Mouse (Mus musculus) heart, embryonic 12.5 days (tissue): ENCODE measurements around the gene Arl3. TPM values are rescaled to one million over a fixed set of nuclear protein-coding genes. Genes with fewer than 3 reads are reported as not detected.

Source experiments
- ATAC-seq: fragments of 200-750 bp; cut with Nextera tagmentation; 2 replicates; pipeline ENCODE4 v1.8.0; 2017; ENCODE audit warnings: moderate TSS enrichment, moderate library complexity; ENCODE audit not compliant: insufficient number of reproducible peaks, low FRiP score
- H3K27ac ChIP-seq: fragments of 300-500 bp; sonication (generic); 2 replicates; pipeline ENCODE4 v1.5.1; 2016; ENCODE audit warnings: mild to moderate bottlenecking, moderate library complexity; ENCODE audit not compliant: poor library complexity, severe bottlenecking
- H3K27me3 ChIP-seq: fragments of 300-500 bp; sonication (generic); replicated peaks from 2 replicates; pipeline ENCODE4 v1.6.1; 2016; ENCODE audit warnings: mild to moderate bottlenecking, moderate library complexity
- H3K36me3 ChIP-seq: fragments of 300-500 bp; sonication (generic); 2 replicates; pipeline ENCODE4 v1.6.1; 2016; ENCODE audit warnings: mild to moderate bottlenecking, moderate library complexity
- H3K4me1 ChIP-seq: fragments of 300-500 bp; sonication (generic); replicated peaks from 2 replicates; pipeline ENCODE4 v1.6.1; 2016; ENCODE audit warnings: mild to moderate bottlenecking
- H3K4me2 ChIP-seq: fragments of 300-500 bp; sonication (generic); 2 replicates; pipeline ENCODE4 v1.6.1; 2016; ENCODE audit warnings: mild to moderate bottlenecking, moderate library complexity
- H3K4me3 ChIP-seq: fragments of 300-500 bp; sonication (generic); 2 replicates; pipeline ENCODE4 v1.5.1; 2016; ENCODE audit warnings: mild to moderate bottlenecking
- H3K9ac ChIP-seq: fragments of 300-500 bp; sonication (generic); 2 replicates; pipeline ENCODE4 v1.6.1; 2016; ENCODE audit warnings: mild to moderate bottlenecking, moderate library complexity
- H3K9me3 ChIP-seq: fragments of 300-500 bp; sonication (generic); replicated peaks from 2 replicates; pipeline ENCODE4 v1.6.1; 2016; ENCODE audit warnings: mild to moderate bottlenecking, moderate library complexity
- WGBS: fragments of 180-500 bp; shearing (Covaris S2); methylation state at CpG from one replicate; pipeline ENCODE4 v1.1.7; 2016; 5-methylcytosine and 5-hydroxymethylcytosine counted together
- polyA plus RNA-seq: library from polyadenylated mRNA; unstranded; fragments of >200 nt; fragmentation: Nextera tagmentation; extraction: Ambion mirVana; gene quantifications from 2 replicates; pipeline ENCODE4 v1.2.1, GENCODE M21; 2016

The Arl3 gene
- polyA plus RNA-seq, 1 experiment from 2014 or later, result 94.4 TPM

DNA sequence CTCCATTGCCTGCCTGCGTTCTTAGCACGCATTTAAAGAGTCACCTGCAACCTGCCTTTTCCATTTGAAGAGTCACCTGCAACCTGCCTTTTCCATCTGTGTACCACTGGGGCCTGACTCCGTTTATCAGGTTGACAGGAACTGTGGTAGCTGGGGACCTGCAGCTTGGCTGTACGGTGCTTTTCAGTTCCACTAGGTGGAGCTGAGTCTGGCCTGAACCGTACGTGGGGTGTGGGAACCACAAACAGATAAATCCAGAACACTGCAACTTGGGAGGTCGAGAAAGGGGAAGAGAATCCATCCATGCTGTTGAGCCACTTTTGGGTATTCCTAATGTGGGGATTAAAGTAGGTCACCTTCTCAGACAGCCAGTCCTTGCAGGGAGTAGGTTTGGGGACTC is 34.4 kb upstream of the Arl3 start:
- WGBS, result 38% methylated on average over 7 of the region's 7 CpGs
- no peak overlapping the region for H3K9ac ChIP-seq
- no peak for ATAC-seq
- no peak overlapping the region for H3K4me2 ChIP-seq
- peaks cover 30% of the 10 kb centered on the region for H3K4me1 ChIP-seq
- no peak overlapping the region for H3K27ac ChIP-seq
- H3K36me3 ChIP-seq, result peaks cover 39% of the 10 kb centered on the region
- no peaks in the 10 kb centered on the region for H3K27me3 ChIP-seq
- H3K9me3 ChIP-seq, result no peaks in the 10 kb centered on the region
- H3K4me3 ChIP-seq, result no peak overlapping the region

DNA sequence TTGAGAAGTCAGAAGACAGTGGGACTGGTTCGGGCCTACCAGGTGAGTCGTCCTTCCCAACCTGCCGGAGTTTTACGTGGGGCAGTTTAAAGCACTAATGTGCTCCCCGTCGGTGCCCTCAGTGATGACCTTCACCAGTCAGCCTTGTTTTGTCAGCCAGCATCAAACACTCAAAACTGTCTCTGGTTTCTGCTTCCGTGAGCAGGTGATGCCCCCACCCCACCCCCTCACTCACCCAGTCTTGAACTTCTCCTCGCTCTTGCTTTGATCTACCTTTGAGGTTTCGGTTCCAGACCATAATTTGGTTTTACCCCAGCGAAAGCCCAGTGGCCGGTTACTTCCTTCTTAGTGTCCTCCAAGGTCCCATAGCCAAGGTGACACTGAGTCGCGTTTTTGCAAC is 33.7 kb upstream of the Arl3 start:
- no peak overlapping the region for H3K4me3 ChIP-seq
- H3K27me3 ChIP-seq, result no peaks in the 10 kb centered on the region
- no peaks in the 10 kb centered on the region for H3K9me3 ChIP-seq
- no peak overlapping the region for H3K9ac ChIP-seq
- 91% methylated on average over 13 of the region's 13 CpGs for WGBS
- ATAC-seq, result no peak
- peaks cover 34% of the 10 kb centered on the region for H3K4me1 ChIP-seq
- peaks cover 39% of the 10 kb centered on the region for H3K36me3 ChIP-seq
- H3K27ac ChIP-seq, result no peak overlapping the region
- no peak overlapping the region for H3K4me2 ChIP-seq

DNA sequence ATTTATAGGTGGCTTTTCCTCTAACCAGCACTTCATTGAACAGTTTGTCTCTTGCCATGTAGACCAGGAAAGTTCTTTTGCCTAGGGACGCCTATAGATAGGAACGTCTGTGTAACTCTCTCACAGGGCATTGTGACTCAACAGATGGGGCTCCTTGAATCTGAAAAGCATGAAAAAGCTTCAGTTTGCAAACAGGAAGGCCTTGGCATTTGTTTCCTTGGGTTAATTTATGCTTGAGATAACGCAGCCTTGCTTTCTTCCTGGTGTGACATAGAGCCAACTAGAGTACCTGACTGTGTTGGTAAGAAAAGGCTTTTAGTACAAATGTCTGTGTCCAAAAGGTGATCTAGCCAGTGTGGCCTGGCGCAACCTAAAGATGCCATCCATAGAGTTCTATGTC is 29.4 kb upstream of the Arl3 start:
- peaks cover 27% of the 10 kb centered on the region for H3K36me3 ChIP-seq
- H3K4me3 ChIP-seq, result no peak overlapping the region
- H3K9me3 ChIP-seq, result no peaks in the 10 kb centered on the region
- no peak overlapping the region for H3K27ac ChIP-seq
- H3K4me1 ChIP-seq, result peaks cover 31% of the 10 kb centered on the region
- H3K9ac ChIP-seq, result no peak overlapping the region
- 81% methylated on average over 4 of the region's 4 CpGs for WGBS
- no peak for ATAC-seq
- H3K4me2 ChIP-seq, result no peak overlapping the region
- no peaks in the 10 kb centered on the region for H3K27me3 ChIP-seq

DNA sequence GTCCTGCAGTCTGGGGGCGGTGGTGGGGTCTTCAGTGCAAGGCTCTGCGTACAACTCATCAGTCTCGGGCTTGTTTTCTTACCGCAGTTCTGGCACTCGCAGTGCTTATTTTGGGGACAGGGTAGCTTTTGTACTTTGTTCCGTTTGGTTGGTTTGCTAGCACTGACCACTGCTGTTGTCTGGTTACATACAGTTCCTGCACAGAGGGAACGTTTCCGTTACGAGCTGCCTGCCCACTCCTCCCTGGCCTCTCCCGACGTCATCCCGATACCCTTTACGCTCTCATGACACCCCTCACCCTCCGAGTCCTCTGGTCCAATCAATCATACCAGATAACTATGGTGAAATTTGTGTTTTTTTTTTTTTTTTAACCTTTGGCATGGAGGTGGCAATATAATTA is 28.5 kb upstream of the Arl3 start:
- Histone ChIP-seq H3K9ac (no peak overlapping the region; the same call in 1 of the 2 replicates), H3K9me3 (no peaks in the 10 kb centered on the region), H3K27ac (no peak overlapping the region), H3K36me3 (peaks cover 19% of the 10 kb centered on the region), H3K4me3 (peak overlapping the region; percentile 4; the same call in 1 of the 2 replicates), H3K4me1 (peaks cover 31% of the 10 kb centered on the region), H3K27me3 (no peaks in the 10 kb centered on the region), H3K4me2 (peak overlapping the region; percentile 3; the same call in 1 of the 2 replicates)
- no peak for ATAC-seq
- WGBS, result 72% methylated on average over 14 of the region's 14 CpGs

DNA sequence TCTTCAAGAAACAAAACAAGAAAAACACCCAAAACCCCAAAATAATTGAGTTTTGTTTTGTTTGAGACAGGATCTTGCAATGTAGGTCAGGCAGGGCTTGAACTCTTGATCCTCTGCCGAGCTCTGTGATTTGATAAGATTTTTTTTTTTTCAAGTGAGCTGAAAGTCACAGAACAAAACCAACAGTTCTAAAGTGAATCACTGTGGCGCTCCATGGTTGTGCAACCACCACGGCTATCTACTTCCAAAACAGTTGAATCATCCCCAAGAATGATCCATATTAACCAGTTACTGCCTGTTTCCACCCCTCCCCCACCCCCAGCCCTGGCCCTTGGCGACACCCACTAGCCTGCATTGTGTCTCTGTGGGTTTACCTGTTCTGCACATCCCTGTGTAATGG is 27.4 kb upstream of the Arl3 start:
- no peak overlapping the region for H3K27ac ChIP-seq
- H3K4me2 ChIP-seq, result peak overlapping the region; percentile 97
- H3K9ac ChIP-seq, result peak overlapping the region; percentile 90; the same call in 1 of the 2 replicates
- no peaks in the 10 kb centered on the region for H3K27me3 ChIP-seq
- no peak for ATAC-seq
- peaks cover 15% of the 10 kb centered on the region for H3K36me3 ChIP-seq
- peaks cover 31% of the 10 kb centered on the region for H3K4me1 ChIP-seq
- WGBS, result 65% methylated on average over 4 of the region's 4 CpGs
- peak overlapping the region; percentile 94 for H3K4me3 ChIP-seq
- no peaks in the 10 kb centered on the region for H3K9me3 ChIP-seq

DNA sequence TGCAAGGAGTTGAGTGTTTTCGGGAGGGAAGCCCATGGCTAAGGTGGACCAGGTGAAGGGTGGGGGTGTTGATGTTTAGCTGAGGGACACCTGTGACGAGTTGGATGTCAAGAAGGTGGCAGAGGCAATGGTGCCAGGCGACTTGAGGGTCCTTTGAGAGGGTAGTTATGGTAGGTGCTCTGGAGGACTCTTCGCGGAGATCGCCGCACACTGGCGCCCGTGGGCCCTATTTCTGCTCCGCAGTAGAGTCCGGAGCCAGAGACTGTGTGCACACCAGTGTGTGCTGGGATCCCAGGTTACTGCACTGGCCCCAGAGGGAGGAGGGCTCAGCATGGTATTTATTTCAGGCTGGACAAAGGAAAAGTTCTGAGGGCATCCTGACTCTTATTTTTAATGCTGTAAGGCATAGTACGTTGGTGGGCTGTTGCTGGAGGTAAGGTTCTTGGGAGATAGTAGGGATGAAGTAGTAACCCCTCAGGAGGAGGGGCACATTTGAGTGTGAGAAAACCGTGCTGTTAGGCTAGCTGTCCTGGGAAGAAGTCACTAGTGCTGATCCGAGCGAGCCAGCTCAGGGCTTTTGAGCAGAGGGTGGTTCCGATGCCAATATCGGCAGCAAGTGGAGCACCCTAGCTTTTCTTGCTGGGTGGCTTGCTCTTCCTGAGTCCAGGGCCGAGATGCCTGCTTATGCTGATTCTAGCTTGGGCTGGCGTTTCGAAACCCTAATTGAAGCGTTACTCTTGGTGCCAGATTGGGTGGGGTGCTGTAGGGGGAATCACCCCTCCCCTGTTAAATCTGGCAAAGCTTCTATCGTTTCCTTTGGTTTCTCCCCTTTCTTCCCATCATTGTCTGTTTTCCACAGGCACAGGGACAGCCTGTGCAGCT is 26.6 kb upstream of the Arl3 start:
- no peaks in the 10 kb centered on the region for H3K9me3 ChIP-seq
- peaks cover 31% of the 10 kb centered on the region for H3K4me1 ChIP-seq
- H3K4me2 ChIP-seq, result peak overlapping the region; percentile 97
- H3K27me3 ChIP-seq, result no peaks in the 10 kb centered on the region
- 17% methylated on average over 22 of the region's 22 CpGs for WGBS
- H3K27ac ChIP-seq, result peak overlapping the region; percentile 37
- H3K36me3 ChIP-seq, result peaks cover 21% of the 10 kb centered on the region
- ATAC-seq, result peak; percentile 27; the same call in 1 of the 2 replicates
- peak overlapping the region; percentile 90 for H3K9ac ChIP-seq
- H3K4me3 ChIP-seq, result peak overlapping the region; percentile 94

DNA sequence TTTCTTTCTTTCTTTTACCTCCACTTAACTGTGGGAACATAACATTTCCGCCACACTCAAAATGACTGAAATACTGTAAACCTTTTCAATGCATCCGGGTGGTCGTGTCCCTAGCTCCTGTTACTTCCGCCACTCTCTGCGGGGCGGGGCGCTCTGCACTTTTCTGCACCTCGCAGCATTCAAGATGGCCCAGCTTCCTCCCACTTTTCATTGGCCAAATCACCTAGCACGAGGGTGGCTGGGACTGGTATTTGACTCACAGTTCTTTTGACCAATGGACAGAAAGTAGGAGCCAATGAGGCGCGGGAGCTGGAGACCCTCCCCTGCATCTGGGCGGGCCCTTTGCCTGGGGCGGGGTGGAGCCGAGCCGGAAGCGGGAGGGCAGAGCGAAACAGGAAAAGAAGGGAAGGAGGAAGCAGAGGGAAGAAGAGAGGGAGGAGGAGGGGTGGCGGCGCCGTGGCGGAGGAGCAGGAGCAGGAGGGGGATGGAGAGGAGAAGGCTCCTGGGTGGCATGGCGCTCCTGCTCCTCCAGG is 25.8 kb upstream of the Arl3 start, which contains the start of gene Wbp1l:
Gene Wbp1l (plus strand): TSS at position 365 of the 533 bp plus-strand sequence.
- under 1% methylated on average over 22 of the region's 22 CpGs for WGBS
- Histone ChIP-seq H3K36me3 (peaks cover 25% of the 10 kb centered on the region), H3K4me2 (peak within 1 kb of the TSS; percentile 97), H3K9ac (peak within 1 kb of the TSS; percentile 90), H3K27me3 (no peaks in the 10 kb centered on the region), H3K4me3 (peak within 1 kb of the TSS; percentile 94), H3K9me3 (no peaks in the 10 kb centered on the region), H3K4me1 (peaks cover 31% of the 10 kb centered on the region), H3K27ac (peak within 1 kb of the TSS; percentile 37)
- peak; percentile 98 for ATAC-seq

DNA sequence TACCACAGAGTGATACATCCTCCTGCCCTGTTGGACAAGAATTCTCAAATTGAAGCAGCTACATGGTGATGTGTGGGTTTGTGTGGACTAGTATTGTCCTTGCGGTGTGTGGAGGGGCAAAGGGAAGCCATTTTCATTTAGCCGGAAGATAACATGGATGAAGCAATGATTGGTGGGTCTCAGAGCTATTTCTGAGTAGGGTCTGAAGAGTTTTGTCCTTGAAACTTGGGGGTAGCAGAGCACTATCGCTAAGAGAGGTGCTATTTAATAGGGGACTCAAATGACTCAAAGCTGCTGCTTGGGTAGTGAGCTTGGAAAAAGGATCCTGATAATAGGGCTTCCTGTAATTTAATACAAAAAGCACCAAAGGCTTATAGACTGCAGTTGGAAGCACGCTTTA is 25.2 kb upstream of the Arl3 start:
- ATAC-seq, result no peak
- 79% methylated on average over 4 of the region's 4 CpGs for WGBS
- Histone ChIP-seq H3K36me3 (peaks cover 25% of the 10 kb centered on the region), H3K27me3 (no peaks in the 10 kb centered on the region), H3K4me2 (peak overlapping the region; percentile 33; the same call in 1 of the 2 replicates), H3K9ac (no peak overlapping the region), H3K4me1 (peaks cover 31% of the 10 kb centered on the region), H3K9me3 (no peaks in the 10 kb centered on the region), H3K4me3 (no peak overlapping the region), H3K27ac (no peak overlapping the region)

DNA sequence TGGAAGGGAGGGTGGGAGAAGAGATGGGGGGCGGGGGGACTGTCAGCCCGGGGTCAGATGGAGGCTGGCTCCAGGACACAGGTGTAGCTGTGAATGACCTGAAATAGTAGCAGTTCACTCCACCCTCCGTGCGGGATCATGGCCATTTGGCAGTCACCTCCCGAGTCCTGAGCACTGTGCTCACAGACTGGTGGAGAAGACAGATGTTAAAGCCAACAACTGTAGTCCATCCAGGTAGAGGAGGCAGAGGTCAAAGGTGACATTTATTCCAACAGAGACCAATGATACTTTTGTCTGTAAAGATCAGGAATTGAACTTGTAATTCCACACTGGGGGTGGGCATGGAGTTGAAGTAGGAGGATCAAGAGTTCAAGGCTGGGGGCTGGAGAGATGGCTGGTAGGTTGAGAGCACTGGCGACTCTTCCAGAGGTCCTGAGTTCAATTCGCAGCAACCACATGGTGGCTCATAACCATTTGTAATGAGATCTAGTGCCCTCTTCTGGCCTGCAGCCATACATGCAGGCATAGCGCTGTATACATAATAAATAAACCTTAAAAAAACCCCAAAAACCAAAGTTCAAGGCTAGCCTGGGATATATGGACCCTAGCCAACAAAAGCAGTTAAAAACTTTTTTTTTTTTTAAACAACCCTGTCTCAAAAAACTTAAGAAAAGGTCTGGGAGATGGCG is 19.9 kb upstream of the Arl3 start:
- Histone ChIP-seq H3K4me1 (peaks cover 6% of the 10 kb centered on the region; the same call in 1 of the 2 replicates), H3K4me2 (no peak overlapping the region), H3K27me3 (no peaks in the 10 kb centered on the region), H3K36me3 (peaks cover 51% of the 10 kb centered on the region), H3K27ac (no peak overlapping the region), H3K4me3 (no peak overlapping the region), H3K9me3 (no peaks in the 10 kb centered on the region), H3K9ac (no peak overlapping the region)
- no peak for ATAC-seq
- 92% methylated on average over 9 of the region's 9 CpGs for WGBS

DNA sequence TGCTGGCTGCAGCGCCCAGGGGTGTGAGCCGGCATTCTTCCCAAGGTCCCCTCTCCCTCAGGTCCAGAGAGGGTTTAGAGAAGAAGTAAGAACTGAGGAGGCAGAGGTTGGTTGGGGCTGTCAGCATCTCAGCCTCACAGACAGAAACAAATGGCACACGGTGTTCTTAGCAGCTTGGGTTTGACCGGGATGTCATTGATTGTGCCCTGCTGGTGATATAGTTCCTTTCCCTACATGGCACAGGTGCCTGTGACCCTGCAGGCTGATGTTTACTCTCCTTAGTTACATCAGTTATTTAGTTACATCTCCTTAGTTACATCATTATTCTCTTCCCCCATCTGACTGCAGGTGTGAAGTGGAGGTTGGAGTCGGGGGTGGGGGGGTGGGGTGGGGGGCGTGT is 18.6 kb upstream of the Arl3 start:
- H3K27me3 ChIP-seq, result no peaks in the 10 kb centered on the region
- H3K4me3 ChIP-seq, result no peak overlapping the region
- WGBS, result 74% methylated on average over 6 of the region's 6 CpGs
- ATAC-seq, result no peak
- H3K4me2 ChIP-seq, result no peak overlapping the region
- no peak overlapping the region for H3K9ac ChIP-seq
- no peak overlapping the region for H3K27ac ChIP-seq
- peaks cover 56% of the 10 kb centered on the region for H3K36me3 ChIP-seq
- no peaks in the 10 kb centered on the region for H3K9me3 ChIP-seq
- H3K4me1 ChIP-seq, result peaks cover 6% of the 10 kb centered on the region; the same call in 1 of the 2 replicates
